Mouse (Mus musculus) ovary, postnatal 36 days (tissue): ENCODE measurements around the gene Erfe.

ENCODE experiments used
- DNase-seq: peaks from one replicate; pipeline ENCODE4 v3.0.0; 2022; ENCODE audit warnings: low spot score, mixed read lengths

The Erfe gene

DNA sequence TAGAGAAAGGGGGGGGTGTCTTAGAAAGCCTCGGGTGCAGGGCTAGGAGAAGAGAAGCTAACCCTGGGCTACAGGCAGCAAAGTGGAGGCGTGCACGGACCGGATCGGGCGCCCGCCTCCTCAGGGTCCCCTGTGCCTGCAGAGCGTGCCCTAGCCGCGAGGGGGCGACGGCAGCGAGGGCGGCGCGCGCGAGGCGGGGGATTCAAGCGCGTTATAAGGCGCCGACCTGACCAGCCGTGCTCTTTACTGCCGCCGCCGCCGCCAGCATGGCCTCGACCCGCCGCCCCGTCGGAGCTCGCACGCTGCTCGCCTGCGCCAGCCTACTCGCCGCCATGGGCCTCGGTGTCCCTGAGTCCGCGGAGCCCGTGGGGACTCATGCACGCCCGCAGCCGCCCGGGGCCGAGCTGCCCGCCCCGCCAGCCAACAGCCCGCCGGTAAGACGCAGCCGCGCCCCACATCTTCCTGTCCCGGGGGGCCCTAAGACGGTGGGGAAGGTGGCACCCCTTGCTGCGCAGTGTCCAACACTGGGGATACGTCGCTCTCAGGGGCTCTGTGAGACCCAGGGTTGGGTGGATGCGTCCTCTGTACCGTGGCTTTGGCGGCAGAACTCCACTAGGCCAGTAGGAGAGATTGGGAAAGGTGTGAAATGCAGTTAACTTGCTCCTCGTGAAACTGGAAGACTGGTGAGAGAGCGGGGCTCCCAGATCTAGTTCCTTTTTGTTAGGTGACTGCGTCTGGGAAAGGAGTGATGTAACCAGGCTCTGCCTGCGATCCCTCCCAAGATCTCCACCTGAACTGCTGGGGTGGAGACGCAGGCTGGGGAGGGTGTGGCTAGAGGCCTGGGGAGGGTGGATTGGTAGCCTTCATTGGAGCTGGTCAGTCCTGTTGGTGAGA is at the start of gene Erfe:
Gene Erfe (plus strand): TSS at position 216 of the 894 bp plus-strand sequence.
- DNase-seq: peak; percentile 72

DNA sequence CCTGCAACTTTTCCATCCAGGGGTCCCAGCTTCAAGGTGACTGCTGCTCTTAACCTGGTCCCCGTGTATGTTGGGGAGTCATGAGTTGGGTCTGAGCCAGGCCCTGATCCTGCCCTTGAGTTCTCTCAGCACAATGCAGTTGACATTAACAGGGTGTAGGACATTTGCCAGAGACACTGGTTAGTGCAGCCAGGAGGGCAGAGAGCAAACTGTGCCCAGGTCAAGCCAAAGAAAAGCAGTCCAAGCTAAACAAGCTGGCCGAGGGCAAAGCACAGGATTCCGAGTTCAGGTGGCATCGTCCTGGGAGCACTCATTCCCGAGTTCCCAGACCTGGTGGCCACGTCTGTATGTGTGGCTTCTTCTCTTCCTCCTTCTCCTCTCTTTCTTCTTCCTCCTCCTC is 48.6 kb upstream of the Erfe start:
- DNase-seq: no peak

DNA sequence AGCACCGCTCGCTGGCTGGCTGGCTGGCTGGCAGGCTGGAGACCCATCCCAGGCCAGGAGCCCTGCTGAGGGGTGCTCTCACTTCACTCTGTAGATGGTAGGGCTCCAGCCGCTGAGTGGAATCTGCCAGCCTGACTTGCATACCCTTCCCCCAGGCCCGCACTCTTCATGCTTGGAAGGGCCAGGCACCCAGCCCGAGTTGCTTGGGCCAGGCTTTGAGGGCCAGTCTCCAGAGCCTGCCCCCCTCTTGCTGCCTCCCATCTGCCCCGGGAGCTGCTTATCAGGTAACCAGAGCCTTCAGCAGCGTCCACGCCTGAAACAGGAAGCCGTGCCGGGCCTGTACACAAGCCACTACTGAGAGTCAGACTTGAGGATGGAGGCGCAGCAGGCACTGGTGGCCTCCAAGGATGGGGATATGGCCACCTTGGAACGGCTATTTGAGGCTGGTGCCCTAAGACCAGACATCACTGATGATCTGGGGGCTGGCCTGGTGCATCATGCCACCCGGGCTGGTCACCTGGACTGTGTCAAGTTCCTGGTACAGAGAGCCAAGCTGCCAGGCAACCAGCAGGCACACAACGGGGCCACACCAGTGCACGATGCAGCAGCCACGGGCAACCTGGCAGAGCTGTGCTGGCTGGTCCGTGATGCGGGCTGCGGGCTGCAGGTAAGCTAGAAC is 44.3 kb upstream of the Erfe start, which contains the start of gene Espnl:
Gene Espnl (plus strand): TSS at position 316 of the 679 bp plus-strand sequence.
- DNase-seq: no peak

DNA sequence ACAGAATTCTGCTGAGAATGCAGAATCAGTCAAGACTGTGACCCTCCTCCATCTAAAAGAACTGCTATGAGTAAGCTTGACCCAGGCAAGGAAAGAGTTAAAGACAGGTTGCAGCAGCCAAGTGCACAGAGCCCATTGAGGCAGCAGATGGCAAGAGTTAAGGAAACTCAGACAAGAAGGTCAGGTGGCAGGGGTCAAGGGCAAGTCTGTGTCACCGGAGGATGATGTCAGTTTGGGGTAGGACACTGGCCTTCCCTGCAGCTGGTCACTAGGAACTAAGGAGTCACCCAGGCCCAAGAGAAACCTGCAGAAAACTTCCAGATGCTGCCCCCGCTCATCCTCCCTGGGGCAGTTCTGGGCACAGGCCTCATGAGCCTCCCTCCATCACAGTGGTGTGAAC is 41.6 kb upstream of the Erfe start:
- no peak for DNase-seq

DNA sequence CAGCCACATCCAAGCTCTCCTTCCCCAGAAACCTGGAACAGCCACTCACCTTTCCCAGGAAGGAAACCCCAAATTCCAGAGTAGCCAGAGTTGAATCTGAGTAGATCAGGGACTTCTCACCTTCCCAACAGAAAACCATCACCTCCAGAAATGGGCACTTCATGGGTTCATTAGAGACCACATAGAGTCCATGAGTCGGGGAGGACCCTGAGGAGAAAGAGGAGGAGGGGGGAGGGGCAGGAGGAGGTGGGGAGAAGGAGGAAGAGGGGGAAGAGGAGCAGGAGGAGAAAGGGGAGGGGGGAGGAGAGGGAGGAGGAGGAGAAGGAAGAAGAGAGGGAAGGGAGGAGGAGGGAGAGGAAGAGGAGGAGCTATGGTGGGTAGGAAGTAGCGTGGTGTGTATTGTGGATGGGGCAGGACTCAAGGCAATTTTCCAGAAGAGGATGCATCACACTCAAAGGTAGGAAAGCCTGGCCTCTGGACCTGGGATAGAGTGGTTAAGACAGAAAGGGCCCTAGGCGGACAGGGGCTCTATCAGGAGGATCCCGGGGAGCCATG is 40.7 kb upstream of the Erfe start:
- no peak for DNase-seq

DNA sequence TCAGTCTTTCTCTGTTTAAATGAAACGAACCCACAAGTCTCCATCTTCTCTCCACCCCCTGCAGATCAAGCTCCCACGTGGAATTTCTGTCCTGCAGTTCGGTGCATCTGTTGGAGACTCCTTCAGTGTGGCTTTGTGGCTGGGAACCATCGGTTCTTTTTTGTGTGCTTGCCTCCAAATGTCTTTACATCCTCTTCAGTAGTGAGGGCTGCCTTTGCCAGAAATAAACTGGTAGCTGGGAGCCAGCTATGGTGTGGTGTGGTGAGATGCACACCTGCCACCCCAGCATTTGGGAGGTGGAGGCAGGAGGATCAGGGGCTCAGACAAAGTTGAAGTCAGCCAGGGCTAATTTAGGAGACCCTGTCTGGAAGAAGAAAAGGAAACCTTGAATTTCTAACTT is 34.1 kb upstream of the Erfe start:
- DNase-seq: no peak

DNA sequence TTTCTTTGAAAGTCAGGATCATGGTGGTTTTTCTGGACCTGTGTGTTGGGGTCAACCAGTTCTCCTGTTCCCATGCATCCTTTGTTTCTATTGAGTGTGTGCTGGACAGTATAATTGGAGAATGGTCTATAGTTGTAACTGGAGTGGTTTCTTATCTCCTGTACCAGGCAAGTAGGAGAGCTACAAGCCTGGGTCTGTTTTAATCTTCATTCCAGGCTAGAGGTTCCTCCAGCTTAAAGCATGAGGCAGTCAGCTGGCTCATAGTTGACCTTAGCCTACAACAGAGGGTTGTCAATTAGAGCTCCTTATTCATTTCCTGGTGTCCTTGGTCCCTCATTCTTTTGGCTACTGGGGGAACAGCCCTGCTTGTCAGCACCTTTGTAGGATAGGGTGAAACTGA is 32.6 kb upstream of the Erfe start:
- no peak for DNase-seq

DNA sequence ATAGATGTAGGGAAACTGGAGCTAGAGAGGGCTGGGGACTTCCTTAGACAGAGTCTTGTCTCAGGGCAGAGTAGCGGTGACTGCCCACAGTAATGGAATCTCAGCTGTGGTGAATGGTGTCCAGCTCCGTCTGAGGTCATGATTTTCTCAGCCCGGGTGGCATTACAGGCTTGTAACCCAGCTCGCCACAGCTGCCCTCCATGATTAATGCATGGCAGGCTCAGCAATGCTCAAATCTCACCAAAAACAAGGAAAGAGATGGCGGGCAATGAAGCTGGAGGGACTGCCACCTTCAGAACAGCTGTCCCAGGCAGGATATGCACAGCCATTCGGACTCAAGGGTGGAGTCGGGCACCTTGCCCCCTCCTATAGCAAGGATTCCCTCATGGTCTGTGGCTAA is 28.9 kb upstream of the Erfe start:
- DNase-seq: no peak

DNA sequence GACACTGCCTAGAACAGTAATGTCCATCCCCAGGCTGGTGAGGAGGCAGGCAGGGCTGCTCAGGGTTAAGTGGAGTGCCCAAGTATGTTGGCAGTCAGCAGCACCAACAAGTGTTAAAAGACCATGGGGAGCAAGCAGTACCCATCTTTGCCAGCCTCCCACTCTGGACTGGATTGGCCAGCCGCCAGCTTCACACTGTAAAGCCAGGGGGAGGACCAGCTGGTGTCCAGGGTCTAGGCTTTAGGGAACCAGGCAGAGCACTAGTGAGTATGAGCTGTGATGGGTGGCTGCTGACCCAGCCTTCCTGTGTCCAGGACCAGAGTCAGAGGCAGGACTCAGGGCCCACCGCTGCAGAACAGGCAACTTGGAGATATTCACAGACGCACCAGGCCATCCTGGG is 22.2 kb upstream of the Erfe start:
- no peak for DNase-seq

DNA sequence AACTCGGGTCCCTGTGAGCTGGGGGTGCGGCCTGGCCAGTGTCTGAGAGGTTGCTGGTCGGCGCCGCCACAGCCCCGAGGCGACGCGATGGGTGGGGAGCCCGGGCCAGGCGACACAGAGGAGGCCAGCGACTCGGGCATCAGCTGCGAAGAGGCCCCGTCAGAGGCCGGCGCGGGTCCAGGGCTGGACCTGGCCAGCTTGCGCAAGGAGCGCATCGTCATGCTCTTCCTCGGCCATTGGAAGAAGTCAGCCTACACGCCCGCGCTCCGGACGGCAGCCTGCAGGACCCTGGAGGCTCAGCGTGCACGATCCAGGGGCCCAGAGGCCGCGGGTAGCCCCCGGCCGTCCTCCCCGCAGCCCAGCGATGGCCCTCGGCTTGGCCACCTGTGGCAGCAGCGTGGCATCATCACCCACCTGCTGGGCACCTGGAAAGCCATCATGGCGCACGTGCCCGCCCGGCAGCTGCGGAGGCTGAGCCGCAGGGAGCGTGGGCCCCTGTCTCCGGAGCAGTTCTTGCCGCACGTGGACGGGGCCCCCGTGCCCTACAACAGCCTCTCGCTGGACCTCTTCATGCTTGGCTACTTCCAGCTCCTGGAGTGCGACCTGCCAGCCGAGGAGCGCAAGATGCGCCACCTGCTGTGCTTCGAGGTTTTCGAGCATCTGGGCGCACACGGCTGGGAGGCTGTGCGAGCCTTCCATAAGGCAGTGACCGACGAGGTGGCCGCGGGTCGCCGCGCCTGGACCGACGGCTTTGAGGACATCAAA is 21.1 kb upstream of the Erfe start:
- no peak for DNase-seq

DNA sequence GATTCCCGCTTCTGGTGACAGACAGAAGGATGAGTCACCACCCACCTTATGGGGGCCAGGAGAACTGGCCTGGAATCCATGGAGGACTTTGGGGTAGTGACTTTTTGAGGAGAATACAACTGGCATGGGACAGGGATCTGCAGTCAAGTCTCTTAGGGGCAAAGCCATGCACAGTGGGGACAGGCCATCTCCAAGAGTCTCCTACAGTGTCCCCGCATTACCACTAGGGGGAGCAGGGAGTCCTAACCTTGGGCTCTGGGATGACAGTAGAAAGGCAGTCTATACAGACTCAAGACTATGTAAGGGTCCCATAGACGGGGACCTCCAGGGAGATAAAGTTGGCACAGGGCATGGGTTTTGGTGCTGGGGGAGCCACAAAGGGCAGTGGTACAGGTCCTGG is 19.3 kb upstream of the Erfe start:
- DNase-seq: peak; percentile 50

DNA sequence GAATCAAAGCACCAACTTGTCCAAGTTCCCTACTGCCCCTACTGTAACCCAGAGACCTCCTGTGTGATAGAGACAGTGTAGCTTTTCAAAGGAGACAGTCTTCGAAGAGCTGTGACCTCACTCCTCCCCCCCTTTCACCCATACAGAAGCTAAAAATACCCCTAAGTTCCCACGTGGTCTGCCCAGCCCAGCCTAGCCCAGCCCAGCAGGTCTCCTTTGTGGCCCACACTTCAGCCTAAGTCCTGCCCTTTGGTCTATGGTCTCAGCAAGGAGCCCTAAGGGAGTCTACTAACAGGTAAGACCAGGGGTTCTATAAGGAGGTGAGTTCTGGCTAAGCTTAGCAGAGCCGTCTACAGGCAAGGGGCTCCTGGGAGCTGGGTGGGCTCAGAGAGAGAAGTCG is 15.4 kb upstream of the Erfe start, which contains the start of gene Klhl30:
Gene Klhl30 (plus strand): TSS at position 176 of the 400 bp plus-strand sequence.
- DNase-seq: no peak

DNA sequence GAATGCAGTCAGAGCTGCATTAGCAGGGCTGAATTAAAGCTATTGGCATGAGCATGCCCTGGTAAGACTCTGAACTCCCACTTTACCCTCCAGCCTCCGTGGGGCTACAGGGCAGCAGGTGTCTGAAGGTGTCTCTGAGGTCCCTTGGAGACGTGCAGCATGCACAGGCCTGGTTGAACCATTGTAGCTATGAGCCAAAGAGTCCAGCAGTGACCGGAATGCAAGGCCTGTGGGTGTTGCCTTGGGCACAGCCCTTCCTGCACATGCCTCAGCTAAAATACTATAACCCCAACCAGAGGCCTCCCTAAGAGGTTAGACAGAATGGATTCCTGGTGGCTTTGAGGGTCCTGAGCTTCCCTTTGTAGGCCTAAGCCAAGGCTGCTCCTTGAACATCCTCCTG is 15.0 kb upstream of the Erfe start:
- no peak for DNase-seq

DNA sequence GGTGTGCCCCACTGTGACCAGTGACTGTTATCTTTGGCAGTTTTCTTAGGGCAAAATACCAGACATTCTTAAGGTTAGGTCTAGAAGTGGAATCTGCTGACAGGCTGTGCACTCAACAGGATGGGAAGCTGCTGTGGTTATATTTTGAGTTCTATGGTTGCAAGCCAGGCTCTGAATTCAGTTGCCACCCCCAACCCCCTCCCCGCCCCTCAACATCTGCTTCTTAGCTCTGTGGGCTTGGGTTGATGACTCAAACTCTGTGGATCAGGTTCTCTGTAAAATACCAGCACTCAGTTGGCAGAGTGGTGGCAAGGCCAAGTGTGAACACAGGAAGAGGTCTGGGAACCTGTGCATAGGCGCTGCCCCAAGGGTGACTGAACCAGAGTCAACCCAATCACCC is 14.0 kb upstream of the Erfe start:
- no peak for DNase-seq

DNA sequence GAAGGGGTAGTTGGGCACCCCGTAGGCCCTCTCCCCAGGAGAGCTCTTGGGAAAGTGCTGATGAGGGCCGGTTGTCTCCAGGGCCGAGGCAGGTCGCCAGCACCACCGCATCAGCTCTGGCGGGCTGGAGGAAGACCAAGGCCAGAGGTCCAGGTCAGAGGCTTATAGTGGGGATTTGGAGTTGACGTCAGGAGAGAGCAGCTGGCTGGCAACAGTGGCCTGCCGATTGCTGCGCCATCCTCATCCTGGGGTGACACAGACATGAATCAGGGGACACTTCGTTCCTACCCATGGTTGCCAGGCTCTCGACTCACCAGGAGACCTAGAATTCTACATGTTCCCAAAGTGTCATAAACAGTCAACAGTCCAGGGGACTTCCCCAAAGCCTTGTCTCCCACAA is 10.1 kb upstream of the Erfe start:
- DNase-seq: no peak

DNA sequence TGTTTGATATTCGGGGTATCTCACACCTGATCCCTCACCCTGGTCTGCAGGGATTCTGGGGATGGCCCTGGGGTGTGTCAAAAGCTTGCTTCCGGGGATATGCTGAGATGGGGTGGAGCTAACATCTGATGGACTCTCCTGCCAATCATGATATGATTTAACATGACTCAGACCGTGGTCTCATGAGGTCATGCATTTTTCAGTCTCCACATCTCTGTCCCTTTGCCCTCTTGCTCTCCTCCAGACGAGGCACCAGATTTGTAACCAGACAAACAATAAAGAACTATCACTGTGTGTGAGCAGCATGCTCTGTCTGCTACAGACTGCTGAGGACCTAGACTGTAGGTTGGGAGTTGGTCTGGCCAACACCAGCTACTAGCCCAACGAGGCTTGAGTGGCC is 4.1 kb upstream of the Erfe start:
- no peak for DNase-seq

DNA sequence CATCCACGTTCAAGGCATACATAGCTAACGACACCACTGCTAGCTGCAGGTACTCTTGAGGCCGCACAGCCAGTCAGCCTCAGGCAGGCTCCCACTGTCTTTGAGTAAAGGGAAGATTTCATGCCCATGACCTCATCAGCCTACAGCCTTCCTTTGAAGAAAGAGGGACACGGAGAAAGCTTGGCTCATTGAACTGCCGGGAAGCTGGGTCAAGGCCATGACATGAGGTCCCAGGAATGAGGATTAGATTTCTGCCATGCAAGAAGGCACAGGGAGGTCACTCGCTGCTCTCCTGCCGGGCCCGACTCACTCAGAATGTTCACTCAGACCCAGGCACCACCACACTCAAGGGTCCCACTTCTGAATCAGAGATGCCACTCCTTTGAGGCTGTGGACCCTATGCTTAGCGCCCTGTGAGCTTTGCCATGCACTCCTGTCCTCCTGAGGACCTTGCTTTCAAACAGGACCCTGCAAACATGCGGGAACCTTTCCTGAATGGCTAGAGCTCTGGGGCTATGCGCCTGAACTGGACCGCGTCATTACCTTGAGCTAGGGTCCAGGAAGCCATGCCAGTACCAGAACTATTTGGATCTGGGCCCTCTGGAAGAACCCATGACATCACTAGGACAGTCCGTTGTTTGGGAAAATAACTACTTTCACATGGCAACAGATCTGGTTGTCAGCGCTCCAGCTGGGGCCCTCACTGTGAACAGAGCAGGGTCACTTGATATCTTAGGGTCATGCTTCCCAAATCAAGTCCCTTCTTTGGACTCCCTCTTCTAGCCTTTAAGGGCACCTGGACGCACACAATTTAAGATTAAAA is 1.2 kb upstream of the Erfe start:
- DNase-seq: no peak

DNA sequence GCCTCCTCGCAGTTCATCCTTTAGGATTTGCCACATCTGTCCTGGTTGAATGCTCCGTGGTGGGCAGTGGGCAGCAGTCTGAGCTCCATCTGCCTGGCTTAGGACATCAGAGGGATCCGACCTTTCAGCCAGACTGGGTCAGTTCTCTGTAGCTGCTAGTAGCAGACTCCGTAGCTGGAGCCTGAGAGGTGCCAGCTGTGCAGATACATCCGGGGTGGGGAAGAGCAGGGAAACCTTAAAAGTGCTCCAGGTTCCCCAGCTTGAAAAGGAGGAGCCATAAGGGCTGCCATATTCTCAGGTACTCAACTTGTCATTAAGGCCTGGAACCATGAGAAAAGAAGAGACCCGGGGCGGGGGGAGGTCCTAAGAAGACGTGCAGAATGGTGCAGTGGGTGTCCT is 415 bp upstream of the Erfe start:
- no peak for DNase-seq

DNA sequence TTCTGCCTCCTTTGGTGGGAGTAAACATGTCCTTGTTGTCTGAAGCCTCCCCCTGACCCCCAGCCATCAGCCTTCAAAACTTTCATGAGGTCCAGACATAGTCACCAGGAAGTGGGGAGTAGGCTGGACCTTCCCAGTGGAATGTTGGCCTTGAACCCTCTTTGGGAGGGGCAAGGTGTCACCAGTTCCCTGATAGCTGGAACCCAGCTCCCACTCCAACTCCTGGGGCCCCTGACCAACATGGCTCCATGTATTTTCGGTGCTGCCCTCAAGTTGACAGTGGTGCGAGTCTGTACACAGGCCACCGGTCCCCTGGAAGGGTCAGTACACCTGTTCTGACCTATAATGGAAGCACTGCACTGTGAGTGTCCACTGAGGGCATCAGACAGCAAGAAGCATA is 1.1 kb downstream of the Erfe start:
- no peak for DNase-seq

DNA sequence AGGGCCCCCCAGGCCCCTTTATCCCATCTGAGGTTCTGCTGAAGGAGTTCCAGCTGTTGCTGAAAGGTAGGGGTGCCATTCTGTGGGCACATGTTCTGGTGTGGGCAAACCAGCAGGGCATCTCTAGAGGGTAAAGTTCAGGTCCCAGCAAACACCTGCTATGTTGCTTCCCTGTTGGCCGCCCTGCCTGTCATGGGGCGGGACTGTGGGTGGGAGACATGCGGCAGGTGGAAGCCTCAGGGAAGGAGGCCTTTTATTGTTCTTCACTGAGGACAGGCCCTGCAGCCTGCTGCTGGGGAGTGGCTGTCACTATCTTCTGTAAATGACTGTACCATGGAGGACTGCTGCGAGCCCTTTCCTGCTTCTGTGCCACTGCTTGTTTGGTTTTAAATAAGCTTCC is 3.2 kb downstream of the Erfe start:
- no peak for DNase-seq

DNA sequence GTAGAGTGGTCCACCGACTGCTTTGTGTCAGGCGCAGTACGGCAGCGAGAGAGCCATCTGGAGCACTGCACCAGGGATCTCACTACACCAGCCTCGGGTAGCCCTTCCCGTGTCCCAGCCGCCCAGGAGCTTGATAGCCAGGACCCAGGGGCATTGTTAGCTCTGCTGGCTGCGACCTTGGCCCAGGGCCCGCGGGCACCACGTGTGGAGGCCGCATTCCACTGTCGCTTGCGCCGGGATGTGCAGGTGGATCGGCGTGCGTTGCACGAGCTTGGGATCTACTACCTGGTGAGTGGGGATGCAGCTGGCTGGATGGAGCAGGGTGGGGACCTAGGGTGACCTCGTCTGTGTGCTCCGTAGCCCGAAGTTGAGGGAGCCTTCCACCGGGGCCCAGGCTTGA is 3.8 kb downstream of the Erfe start:
- peak; percentile 34 for DNase-seq
